ENCODE assay signal across 30 mouse cellular contexts in the genomic region with DNA sequence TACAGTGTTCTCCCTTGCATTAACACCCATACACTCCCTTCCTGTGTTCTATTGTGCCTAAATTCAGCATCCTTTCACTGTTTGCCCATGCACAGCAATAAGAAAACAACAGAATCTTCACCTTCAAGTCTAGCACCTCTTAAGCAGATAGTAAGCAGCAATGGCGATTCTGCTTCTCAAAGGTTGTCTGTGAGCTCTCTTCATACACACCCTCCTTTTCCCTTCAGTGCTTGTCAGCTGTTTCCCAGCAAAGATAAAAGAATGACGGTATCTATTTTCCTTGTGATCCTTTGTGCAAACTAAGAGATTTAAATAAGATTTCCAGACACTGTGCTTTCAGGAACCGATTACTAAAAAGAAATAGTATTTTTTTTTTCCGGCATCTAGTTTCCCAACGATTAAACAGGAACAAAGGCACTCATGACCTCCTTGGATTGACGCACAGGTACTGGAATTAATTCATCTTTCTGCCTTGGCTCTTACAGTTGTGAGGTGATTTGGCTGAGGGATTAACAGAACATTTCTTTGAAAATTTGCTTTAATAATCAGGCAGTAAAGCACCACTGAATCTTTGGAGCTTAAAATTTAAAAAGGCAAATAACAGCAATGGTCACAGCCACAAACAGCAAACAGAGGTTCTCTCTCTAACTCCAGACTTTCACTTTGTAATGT.
DNase-seq lines count a peak whose midpoint lies in the region; ATAC-seq lines count a peak whose summit lies in the region.
"Had no signal": no experiment of that assay in that cellular context is flagged by ENCODE, and none has a peak within 500 bp of the region (broad histone marks: within the 10 kb centered on the region; RNA-seq: fewer than 3 reads in every experiment).

No protein-coding gene starts in this region.

- no peak for DNase-seq in forebrain, embryonic 10.5 days (ENCODE audit: extremely low spot score, low spot score)
- no peak for DNase-seq in hindbrain, embryonic 10.5 days (ENCODE audit: low spot score)
- DNase-seq in right cerebral cortex, postnatal 36 days (ENCODE audit: low spot score in 2 of 2) = no peak
- no peak for DNase-seq in heart, postnatal 36 days
- DNase-seq: adrenal gland, adult 8-10 months; cerebellum, adult 11 months; cerebellum, adult 9-10 months; gastrocnemius, postnatal 25 days; heart, adult 11 months; kidney, adult 11 months; kidney, postnatal 25 days; liver; lung, adult 2 months; lung, postnatal 10 days; right cerebral cortex, adult 18-20 months; right cerebral cortex, postnatal 4 days; thymus, adult 2 months; thymus, postnatal 36 days had no signal

- H3K4me1 ChIP-seq in forebrain, embryonic 13.5 days = peaks cover 5% of the 10 kb centered on the region; the same call in 1 of the 2 replicates
- peaks cover 4% of the 10 kb centered on the region for H3K4me1 ChIP-seq in forebrain, embryonic 10.5 days
- H3K4me1 ChIP-seq in hindbrain, embryonic 13.5 days (replicated peaks) = no peaks in the 10 kb centered on the region
- H3K4me1 ChIP-seq in hindbrain, embryonic 10.5 days (replicated peaks) = no peaks in the 10 kb centered on the region
- no peaks in the 10 kb centered on the region for H3K4me1 ChIP-seq in hindbrain, embryonic 16.5 days (ENCODE audit: control insufficient read depth, insufficient read depth, low read depth, low read length)
- no peaks in the 10 kb centered on the region for H3K4me1 ChIP-seq in midbrain, embryonic 16.5 days (ENCODE audit: control insufficient read depth, insufficient read depth, low read length)
- H3K4me1 ChIP-seq: embryonic facial prominence, embryonic 13.5 days; heart, embryonic 10.5 days; heart, embryonic 15.5 days; kidney, embryonic 15.5 days had no signal

- H3K27me3 ChIP-seq in forebrain, embryonic 13.5 days = no peaks in the 10 kb centered on the region
- H3K27me3 ChIP-seq in forebrain, embryonic 10.5 days (ENCODE audit: poor library complexity, severe bottlenecking) = no peaks in the 10 kb centered on the region
- no peaks in the 10 kb centered on the region for H3K27me3 ChIP-seq in hindbrain, embryonic 13.5 days
- H3K27me3 ChIP-seq in hindbrain, embryonic 10.5 days (ENCODE audit: insufficient read depth, poor library complexity, severe bottlenecking) = no peaks in the 10 kb centered on the region
- H3K27me3 ChIP-seq in hindbrain, embryonic 16.5 days (replicated peaks; ENCODE audit: control insufficient read depth, insufficient read depth, low read length) = no peaks in the 10 kb centered on the region
- no peaks in the 10 kb centered on the region for H3K27me3 ChIP-seq in midbrain, embryonic 16.5 days (ENCODE audit: control insufficient read depth, insufficient read depth, low read depth, low read length)
- H3K27me3 ChIP-seq: embryonic facial prominence, embryonic 13.5 days; heart, embryonic 15.5 days; kidney, embryonic 15.5 days had no signal

- H3K36me3 ChIP-seq in forebrain, embryonic 13.5 days (ENCODE audit: poor library complexity, severe bottlenecking) = no peaks in the 10 kb centered on the region
- no peaks in the 10 kb centered on the region for H3K36me3 ChIP-seq in forebrain, embryonic 10.5 days (replicated peaks)
- H3K36me3 ChIP-seq in hindbrain, embryonic 13.5 days = no peaks in the 10 kb centered on the region
- H3K36me3 ChIP-seq in hindbrain, embryonic 10.5 days = no peaks in the 10 kb centered on the region
- H3K36me3 ChIP-seq in hindbrain, embryonic 16.5 days (ENCODE audit: control insufficient read depth, insufficient read depth, low read length) = no peaks in the 10 kb centered on the region
- no peaks in the 10 kb centered on the region for H3K36me3 ChIP-seq in midbrain, embryonic 16.5 days (ENCODE audit: control insufficient read depth, insufficient read depth, low read length)
- H3K36me3 ChIP-seq: embryonic facial prominence, embryonic 13.5 days; G1E; heart, embryonic 10.5 days; heart, embryonic 15.5 days; kidney, embryonic 15.5 days had no signal

- no peak overlapping the region for H3K4me3 ChIP-seq in forebrain, embryonic 13.5 days
- no peak overlapping the region for H3K4me3 ChIP-seq in forebrain, embryonic 10.5 days
- no peak overlapping the region for H3K4me3 ChIP-seq in hindbrain, embryonic 13.5 days
- H3K4me3 ChIP-seq in hindbrain, embryonic 10.5 days = no peak overlapping the region
- H3K4me3 ChIP-seq in hindbrain, embryonic 16.5 days (ENCODE audit: low read length) = no peak overlapping the region
- H3K4me3 ChIP-seq in midbrain, embryonic 16.5 days (ENCODE audit: low read depth, low read length) = no peak overlapping the region
- H3K4me3 ChIP-seq: embryonic facial prominence, embryonic 13.5 days; heart, embryonic 10.5 days; heart, embryonic 15.5 days; kidney, embryonic 15.5 days had no signal

- peak; percentile 24; the same call in 1 of the 2 replicates for ATAC-seq in forebrain, embryonic 13.5 days
- ATAC-seq in hindbrain, embryonic 13.5 days (ENCODE audit: low FRiP score) = no peak
- ATAC-seq in hindbrain, embryonic 16.5 days = no peak
- ATAC-seq in midbrain, embryonic 16.5 days = peak; percentile 76
- ATAC-seq: inflammation-experienced regulatory T-cells, adult 6 months had no signal

- H3K27ac ChIP-seq in forebrain, embryonic 13.5 days = no peak overlapping the region
- H3K27ac ChIP-seq in forebrain, embryonic 10.5 days = no peak overlapping the region
- H3K27ac ChIP-seq in hindbrain, embryonic 13.5 days = peak overlapping the region; percentile 6; the same call in 1 of the 2 replicates
- no peak overlapping the region for H3K27ac ChIP-seq in hindbrain, embryonic 10.5 days
- peak overlapping the region; percentile 48 for H3K27ac ChIP-seq in hindbrain, embryonic 16.5 days (ENCODE audit: low read depth, low read length)
- H3K27ac ChIP-seq in midbrain, embryonic 16.5 days (ENCODE audit: low read length) = peak overlapping the region; percentile 46; the same call in 1 of the 2 replicates
- H3K27ac ChIP-seq: embryonic facial prominence, embryonic 13.5 days; heart, embryonic 10.5 days; heart, embryonic 15.5 days; kidney, embryonic 15.5 days; liver, embryonic 14.5 days; macrophage had no signal

- no peaks in the 10 kb centered on the region for H3K9me3 ChIP-seq in forebrain, embryonic 13.5 days (replicated peaks)
- no peaks in the 10 kb centered on the region for H3K9me3 ChIP-seq in forebrain, embryonic 10.5 days
- H3K9me3 ChIP-seq in hindbrain, embryonic 13.5 days = no peaks in the 10 kb centered on the region
- no peaks in the 10 kb centered on the region for H3K9me3 ChIP-seq in hindbrain, embryonic 10.5 days
- H3K9me3 ChIP-seq in hindbrain, embryonic 16.5 days (ENCODE audit: control insufficient read depth, low read length) = no peaks in the 10 kb centered on the region
- no peaks in the 10 kb centered on the region for H3K9me3 ChIP-seq in midbrain, embryonic 16.5 days (replicated peaks; ENCODE audit: control insufficient read depth, low read length, poor library complexity, severe bottlenecking)
- H3K9me3 ChIP-seq: embryonic facial prominence, embryonic 13.5 days; G1E; heart, embryonic 10.5 days; heart, embryonic 15.5 days; kidney, embryonic 15.5 days had no signal

- H3K9ac ChIP-seq in forebrain, embryonic 13.5 days = no peak overlapping the region
- H3K9ac ChIP-seq in hindbrain, embryonic 13.5 days = no peak overlapping the region
- H3K9ac ChIP-seq in hindbrain, embryonic 16.5 days (ENCODE audit: low read depth, low read length) = no peak overlapping the region
- no peak overlapping the region for H3K9ac ChIP-seq in midbrain, embryonic 16.5 days (ENCODE audit: low read depth, low read length)
- H3K9ac ChIP-seq: embryonic facial prominence, embryonic 13.5 days; heart, embryonic 15.5 days; kidney, embryonic 15.5 days; liver, embryonic 14.5 days had no signal

- H3K4me2 ChIP-seq in forebrain, embryonic 13.5 days = no peak overlapping the region
- H3K4me2 ChIP-seq in hindbrain, embryonic 13.5 days = no peak overlapping the region
- H3K4me2 ChIP-seq in hindbrain, embryonic 16.5 days (ENCODE audit: low read length) = no peak overlapping the region
- H3K4me2 ChIP-seq in midbrain, embryonic 16.5 days (ENCODE audit: low read length) = 0 out of 2 replicates have a peak overlapping the region, but pooled peaks have one; percentile 7
- H3K4me2 ChIP-seq: embryonic facial prominence, embryonic 13.5 days; heart, embryonic 15.5 days; kidney, embryonic 15.5 days had no signal

- intact Hi-C loops in heart, postnatal 36 days (cut with DNase I) = no loop called here

- 29% methylated on average over 6 of the region's 6 CpGs for WGBS in forebrain, embryonic 13.5 days
- WGBS in forebrain, embryonic 10.5 days = 69% methylated on average over 6 of the region's 6 CpGs
- 73% methylated on average over 6 of the region's 6 CpGs for WGBS in hindbrain, embryonic 13.5 days
- 86% methylated on average over 6 of the region's 6 CpGs for WGBS in hindbrain, embryonic 10.5 days
- 57% methylated on average over 6 of the region's 6 CpGs for WGBS in hindbrain, embryonic 16.5 days
- WGBS in midbrain, embryonic 16.5 days = 30% methylated on average over 6 of the region's 6 CpGs

Comparison
In these comparisons a context has a peak if more than half of its experiments do, and no peak if none do; other contexts are left out.
1. H3K27ac ChIP-seq: peak in hindbrain, embryonic 13.5 days (single experiment), hindbrain, embryonic 16.5 days (single experiment) and midbrain, embryonic 16.5 days (single experiment); none in forebrain, embryonic 13.5 days (single experiment), forebrain, embryonic 10.5 days (single experiment) and hindbrain, embryonic 10.5 days (single experiment).
2. ATAC-seq: peak in forebrain, embryonic 13.5 days (single experiment) and midbrain, embryonic 16.5 days (single experiment); none in hindbrain, embryonic 13.5 days (single experiment) and hindbrain, embryonic 16.5 days (single experiment).